Mouse (Mus musculus): Measurements from ENCODE around the gene Fcamr. TPM values are rescaled to one million over a fixed set of nuclear protein-coding genes. Genes with fewer than 3 reads are reported as not detected.

The Fcamr gene
- polyA plus RNA-seq, 1 experiment from 2014 or later: not detected

GRCm38 (mm10) chr1:130775234-130775633, 25.5 kb upstream of the Fcamr start:
- no peaks in the 10 kb centered on the region for H3K9me3 ChIP-seq (ENCODE audit: control insufficient read depth, low read length)
- no peak overlapping the region for H3K9ac ChIP-seq (ENCODE audit: low read depth, low read length)
- H3K4me2 ChIP-seq (replicated peaks; ENCODE audit: low read depth, low read length): no peak overlapping the region
- WGBS: 79% methylated on average over 2 of the region's 2 CpGs
- no peaks in the 10 kb centered on the region for H3K27me3 ChIP-seq (ENCODE audit: control insufficient read depth, insufficient read depth, low read length)
- no peak overlapping the region for H3K27ac ChIP-seq (ENCODE audit: low read depth, low read length)
- no peaks in the 10 kb centered on the region for H3K36me3 ChIP-seq (ENCODE audit: control insufficient read depth, insufficient read depth, low read length)
- no peaks in the 10 kb centered on the region for H3K4me1 ChIP-seq (ENCODE audit: control insufficient read depth, insufficient read depth, low read length)
- ATAC-seq (ENCODE audit: low FRiP score, low TSS enrichment): no peak
- no peak overlapping the region for H3K4me3 ChIP-seq (ENCODE audit: low read length)

- H3K27ac ChIP-seq (ENCODE audit: low read depth, low read length): 0 out of 2 replicates have a peak overlapping the region, but pooled peaks have one; percentile 20
- 79% methylated on average over 7 of the region's 7 CpGs for WGBS
Observed at GRCm38 (mm10) chr1:130775691-130776331, 24.9 kb upstream of the Fcamr start.

GRCm38 (mm10) chr1:130776645-130777044, 24.1 kb upstream of the Fcamr start:
- ATAC-seq (ENCODE audit: low FRiP score, low TSS enrichment): no peak
- H3K9me3 ChIP-seq (ENCODE audit: control insufficient read depth, low read length): no peaks in the 10 kb centered on the region
- no peak overlapping the region for H3K9ac ChIP-seq (ENCODE audit: low read depth, low read length)
- H3K4me1 ChIP-seq (ENCODE audit: control insufficient read depth, insufficient read depth, low read length): no peaks in the 10 kb centered on the region
- H3K27ac ChIP-seq (ENCODE audit: low read depth, low read length): no peak overlapping the region
- no peaks in the 10 kb centered on the region for H3K36me3 ChIP-seq (ENCODE audit: control insufficient read depth, insufficient read depth, low read length)
- WGBS: 64% methylated on average over 1 of the region's 1 CpGs
- H3K4me3 ChIP-seq (ENCODE audit: low read length): no peak overlapping the region
- no peak overlapping the region for H3K4me2 ChIP-seq (replicated peaks; ENCODE audit: low read depth, low read length)
- H3K27me3 ChIP-seq (ENCODE audit: control insufficient read depth, insufficient read depth, low read length): no peaks in the 10 kb centered on the region

More at GRCm38 (mm10) chr1:130775691-130776331, 24.9 kb upstream of the Fcamr start:
- Histone ChIP-seq H3K36me3 (ENCODE audit: control insufficient read depth, insufficient read depth, low read length) (no peaks in the 10 kb centered on the region), H3K9ac (ENCODE audit: low read depth, low read length) (no peak overlapping the region), H3K4me2 (replicated peaks; ENCODE audit: low read depth, low read length) (no peak overlapping the region), H3K4me1 (ENCODE audit: control insufficient read depth, insufficient read depth, low read length) (no peaks in the 10 kb centered on the region), H3K9me3 (ENCODE audit: control insufficient read depth, low read length) (no peaks in the 10 kb centered on the region), H3K4me3 (ENCODE audit: low read length) (no peak overlapping the region), H3K27me3 (ENCODE audit: control insufficient read depth, insufficient read depth, low read length) (no peaks in the 10 kb centered on the region)
- no peak for ATAC-seq (ENCODE audit: low FRiP score, low TSS enrichment)

GRCm38 (mm10) chr1:130779867-130780266, 20.8 kb upstream of the Fcamr start:
- 88% methylated on average over 3 of the region's 3 CpGs for WGBS
- H3K9me3 ChIP-seq (ENCODE audit: control insufficient read depth, low read length): no peaks in the 10 kb centered on the region
- no peak overlapping the region for H3K27ac ChIP-seq (ENCODE audit: low read depth, low read length)
- H3K4me3 ChIP-seq (ENCODE audit: low read length): no peak overlapping the region
- no peaks in the 10 kb centered on the region for H3K27me3 ChIP-seq (ENCODE audit: control insufficient read depth, insufficient read depth, low read length)
- H3K9ac ChIP-seq (ENCODE audit: low read depth, low read length): no peak overlapping the region
- no peak overlapping the region for H3K4me2 ChIP-seq (replicated peaks; ENCODE audit: low read depth, low read length)
- H3K36me3 ChIP-seq (ENCODE audit: control insufficient read depth, insufficient read depth, low read length): no peaks in the 10 kb centered on the region
- H3K4me1 ChIP-seq (ENCODE audit: control insufficient read depth, insufficient read depth, low read length): no peaks in the 10 kb centered on the region
- no peak for ATAC-seq (ENCODE audit: low FRiP score, low TSS enrichment)

GRCm38 (mm10) chr1:130784054-130784453, 16.6 kb upstream of the Fcamr start:
- H3K4me3 ChIP-seq (ENCODE audit: low read length): no peak overlapping the region
- H3K27ac ChIP-seq (ENCODE audit: low read depth, low read length): no peak overlapping the region
- H3K9me3 ChIP-seq (ENCODE audit: control insufficient read depth, low read length): no peaks in the 10 kb centered on the region
- 0 out of 2 replicates have a peak, but pooled peaks have one; percentile 28 for ATAC-seq (ENCODE audit: low FRiP score, low TSS enrichment)
- 30% methylated on average over 4 of the region's 4 CpGs for WGBS
- H3K4me1 ChIP-seq (ENCODE audit: control insufficient read depth, insufficient read depth, low read length): no peaks in the 10 kb centered on the region
- no peaks in the 10 kb centered on the region for H3K36me3 ChIP-seq (ENCODE audit: control insufficient read depth, insufficient read depth, low read length)
- no peaks in the 10 kb centered on the region for H3K27me3 ChIP-seq (ENCODE audit: control insufficient read depth, insufficient read depth, low read length)
- H3K9ac ChIP-seq (ENCODE audit: low read depth, low read length): no peak overlapping the region
- no peak overlapping the region for H3K4me2 ChIP-seq (replicated peaks; ENCODE audit: low read depth, low read length)

GRCm38 (mm10) chr1:130787001-130787400, 13.7 kb upstream of the Fcamr start:
- Histone ChIP-seq H3K27ac (ENCODE audit: low read depth, low read length) (no peak overlapping the region), H3K27me3 (ENCODE audit: control insufficient read depth, insufficient read depth, low read length) (no peaks in the 10 kb centered on the region), H3K4me1 (ENCODE audit: control insufficient read depth, insufficient read depth, low read length) (no peaks in the 10 kb centered on the region), H3K36me3 (ENCODE audit: control insufficient read depth, insufficient read depth, low read length) (no peaks in the 10 kb centered on the region), H3K9ac (ENCODE audit: low read depth, low read length) (no peak overlapping the region), H3K4me3 (ENCODE audit: low read length) (no peak overlapping the region), H3K9me3 (ENCODE audit: control insufficient read depth, low read length) (peaks cover 2% of the 10 kb centered on the region; the same call in 1 of the 2 replicates), H3K4me2 (replicated peaks; ENCODE audit: low read depth, low read length) (no peak overlapping the region)
- ATAC-seq (ENCODE audit: low FRiP score, low TSS enrichment): no peak
- WGBS: 51% methylated on average over 4 of the region's 4 CpGs

GRCm38 (mm10) chr1:130789512-130790451, 10.9 kb upstream of the Fcamr start:
- Histone ChIP-seq H3K36me3 (ENCODE audit: control insufficient read depth, insufficient read depth, low read length) (no peaks in the 10 kb centered on the region), H3K9me3 (ENCODE audit: control insufficient read depth, low read length) (peaks cover 6% of the 10 kb centered on the region; the same call in 1 of the 2 replicates), H3K4me3 (ENCODE audit: low read length) (no peak overlapping the region), H3K27ac (ENCODE audit: low read depth, low read length) (no peak overlapping the region), H3K4me2 (replicated peaks; ENCODE audit: low read depth, low read length) (no peak overlapping the region), H3K9ac (ENCODE audit: low read depth, low read length) (no peak overlapping the region), H3K27me3 (ENCODE audit: control insufficient read depth, insufficient read depth, low read length) (no peaks in the 10 kb centered on the region), H3K4me1 (ENCODE audit: control insufficient read depth, insufficient read depth, low read length) (no peaks in the 10 kb centered on the region)
- ATAC-seq (ENCODE audit: low FRiP score, low TSS enrichment): 0 out of 2 replicates have a peak, but pooled peaks have one; percentile 32
- 70% methylated on average over 3 of the region's 3 CpGs for WGBS

GRCm38 (mm10) chr1:130795331-130795730, 5.4 kb upstream of the Fcamr start:
- Histone ChIP-seq H3K27me3 (ENCODE audit: control insufficient read depth, insufficient read depth, low read length) (no peaks in the 10 kb centered on the region), H3K4me1 (ENCODE audit: control insufficient read depth, insufficient read depth, low read length) (no peaks in the 10 kb centered on the region), H3K9me3 (ENCODE audit: control insufficient read depth, low read length) (peaks cover 6% of the 10 kb centered on the region; the same call in 1 of the 2 replicates), H3K9ac (ENCODE audit: low read depth, low read length) (no peak overlapping the region), H3K4me2 (replicated peaks; ENCODE audit: low read depth, low read length) (no peak overlapping the region), H3K4me3 (ENCODE audit: low read length) (no peak overlapping the region), H3K36me3 (ENCODE audit: control insufficient read depth, insufficient read depth, low read length) (no peaks in the 10 kb centered on the region), H3K27ac (ENCODE audit: low read depth, low read length) (no peak overlapping the region)
- WGBS: 82% methylated on average over 2 of the region's 2 CpGs
- ATAC-seq (ENCODE audit: low FRiP score, low TSS enrichment): no peak

All from kidney, embryonic 14.5 days (tissue).